Mouse (Mus musculus): ENCODE measurements around the gene Ubn1. TPM values are rescaled to one million over a fixed set of nuclear protein-coding genes. Genes with fewer than 3 reads are reported as not detected.

Ubn1 gene
- polyA plus RNA-seq, 1 experiment from 2014 or later, result 20.4 TPM

GRCm38 (mm10) chr16:5074341-5074740 is 24.5 kb downstream of the Ubn1 start:
- Histone ChIP-seq H3K27me3 (no peaks in the 10 kb centered on the region), H3K4me2 (replicated peaks) (no peak overlapping the region), H3K9me3 (replicated peaks) (no peaks in the 10 kb centered on the region), H3K4me3 (replicated peaks) (no peak overlapping the region), H3K27ac (replicated peaks) (no peak overlapping the region), H3K9ac (no peak overlapping the region), H3K36me3 (peaks cover 93% of the 10 kb centered on the region), H3K4me1 (no peaks in the 10 kb centered on the region)
- 76% methylated on average over 5 of the region's 5 CpGs for WGBS
- no peak for ATAC-seq (ENCODE audit: insufficient number of reproducible peaks, low FRiP score, low TSS enrichment, low read depth)

- WGBS, result 78% methylated on average over 4 of the region's 4 CpGs
Measured at GRCm38 (mm10) chr16:5085196-5085595, 35.3 kb downstream of the Ubn1 start.

GRCm38 (mm10) chr16:5086179-5086578 is 36.3 kb downstream of the Ubn1 start:
- no peaks in the 10 kb centered on the region for H3K9me3 ChIP-seq (replicated peaks)
- H3K4me1 ChIP-seq, result no peaks in the 10 kb centered on the region
- no peak overlapping the region for H3K4me3 ChIP-seq (replicated peaks)
- H3K27me3 ChIP-seq, result no peaks in the 10 kb centered on the region
- 95% methylated on average over 2 of the region's 2 CpGs for WGBS
- H3K36me3 ChIP-seq, result peaks cover 82% of the 10 kb centered on the region
- H3K9ac ChIP-seq, result no peak overlapping the region
- no peak overlapping the region for H3K4me2 ChIP-seq (replicated peaks)
- H3K27ac ChIP-seq (replicated peaks), result no peak overlapping the region
- ATAC-seq (ENCODE audit: insufficient number of reproducible peaks, low FRiP score, low TSS enrichment, low read depth), result no peak

More at GRCm38 (mm10) chr16:5085196-5085595, 35.3 kb downstream of the Ubn1 start:
- Histone ChIP-seq H3K27ac (replicated peaks) (no peak overlapping the region), H3K9me3 (replicated peaks) (no peaks in the 10 kb centered on the region), H3K4me1 (no peaks in the 10 kb centered on the region), H3K4me2 (replicated peaks) (no peak overlapping the region), H3K27me3 (no peaks in the 10 kb centered on the region), H3K4me3 (replicated peaks) (no peak overlapping the region), H3K9ac (no peak overlapping the region), H3K36me3 (peaks cover 86% of the 10 kb centered on the region)
- ATAC-seq (ENCODE audit: insufficient number of reproducible peaks, low FRiP score, low TSS enrichment, low read depth), result no peak

GRCm38 (mm10) chr16:5089021-5089420 is 39.2 kb downstream of the Ubn1 start:
- no peak overlapping the region for H3K4me3 ChIP-seq (replicated peaks)
- ATAC-seq (ENCODE audit: insufficient number of reproducible peaks, low FRiP score, low TSS enrichment, low read depth), result no peak
- H3K36me3 ChIP-seq, result peaks cover 56% of the 10 kb centered on the region
- H3K9me3 ChIP-seq (replicated peaks), result no peaks in the 10 kb centered on the region
- no peaks in the 10 kb centered on the region for H3K27me3 ChIP-seq
- H3K9ac ChIP-seq, result no peak overlapping the region
- no peak overlapping the region for H3K27ac ChIP-seq (replicated peaks)
- H3K4me2 ChIP-seq (replicated peaks), result no peak overlapping the region
- 74% methylated on average over 10 of the region's 10 CpGs for WGBS
- H3K4me1 ChIP-seq, result no peaks in the 10 kb centered on the region

GRCm38 (mm10) chr16:5093285-5093684 is 43.4 kb downstream of the Ubn1 start:
- Histone ChIP-seq H3K9me3 (replicated peaks) (no peaks in the 10 kb centered on the region), H3K4me1 (no peaks in the 10 kb centered on the region), H3K4me2 (replicated peaks) (no peak overlapping the region), H3K4me3 (replicated peaks) (no peak overlapping the region), H3K36me3 (peaks cover 13% of the 10 kb centered on the region), H3K9ac (no peak overlapping the region), H3K27me3 (no peaks in the 10 kb centered on the region), H3K27ac (replicated peaks) (no peak overlapping the region; the same call in 1 of the 2 replicates)
- no peak for ATAC-seq (ENCODE audit: insufficient number of reproducible peaks, low FRiP score, low TSS enrichment, low read depth)
- WGBS, result 74% methylated on average over 5 of the region's 5 CpGs

- no peaks in the 10 kb centered on the region for H3K27me3 ChIP-seq
- H3K4me1 ChIP-seq, result no peaks in the 10 kb centered on the region
- no peak overlapping the region for H3K27ac ChIP-seq (replicated peaks)
- H3K9ac ChIP-seq, result no peak overlapping the region
- WGBS, result 85% methylated on average over 8 of the region's 8 CpGs
- H3K4me2 ChIP-seq (replicated peaks), result no peak overlapping the region
- no peaks in the 10 kb centered on the region for H3K36me3 ChIP-seq
- no peak overlapping the region for H3K4me3 ChIP-seq (replicated peaks)
- no peak for ATAC-seq (ENCODE audit: insufficient number of reproducible peaks, low FRiP score, low TSS enrichment, low read depth)
- no peaks in the 10 kb centered on the region for H3K9me3 ChIP-seq (replicated peaks)
Measured at GRCm38 (mm10) chr16:5096504-5096903, 46.6 kb downstream of the Ubn1 start.

GRCm38 (mm10) chr16:5101000-5101399 is 51.1 kb downstream of the Ubn1 start:
- 70% methylated on average over 6 of the region's 6 CpGs for WGBS
- Histone ChIP-seq H3K4me2 (replicated peaks) (no peak overlapping the region), H3K27ac (replicated peaks) (no peak overlapping the region), H3K9ac (no peak overlapping the region), H3K27me3 (no peaks in the 10 kb centered on the region), H3K4me1 (no peaks in the 10 kb centered on the region), H3K4me3 (replicated peaks) (no peak overlapping the region), H3K36me3 (no peaks in the 10 kb centered on the region), H3K9me3 (replicated peaks) (no peaks in the 10 kb centered on the region)
- ATAC-seq (ENCODE audit: insufficient number of reproducible peaks, low FRiP score, low TSS enrichment, low read depth), result no peak

- Histone ChIP-seq H3K27me3 (no peaks in the 10 kb centered on the region), H3K4me1 (peaks cover 46% of the 10 kb centered on the region), H3K4me3 (replicated peaks) (no peak overlapping the region), H3K4me2 (replicated peaks) (no peak overlapping the region), H3K36me3 (no peaks in the 10 kb centered on the region), H3K9me3 (replicated peaks) (no peaks in the 10 kb centered on the region), H3K9ac (no peak overlapping the region), H3K27ac (replicated peaks) (no peak overlapping the region)
- ATAC-seq (ENCODE audit: insufficient number of reproducible peaks, low FRiP score, low TSS enrichment, low read depth), result no peak
- 73% methylated on average over 7 of the region's 7 CpGs for WGBS
Measured at GRCm38 (mm10) chr16:5109877-5110276, 60.0 kb downstream of the Ubn1 start.

GRCm38 (mm10) chr16:5111021-5111420 is 61.2 kb downstream of the Ubn1 start:
- 65% methylated on average over 3 of the region's 3 CpGs for WGBS
- H3K4me1 ChIP-seq, result peaks cover 46% of the 10 kb centered on the region
- no peak overlapping the region for H3K4me3 ChIP-seq (replicated peaks)
- no peak overlapping the region for H3K4me2 ChIP-seq (replicated peaks)
- no peaks in the 10 kb centered on the region for H3K9me3 ChIP-seq (replicated peaks)
- no peak overlapping the region for H3K9ac ChIP-seq
- H3K36me3 ChIP-seq, result no peaks in the 10 kb centered on the region
- no peaks in the 10 kb centered on the region for H3K27me3 ChIP-seq
- no peak for ATAC-seq (ENCODE audit: insufficient number of reproducible peaks, low FRiP score, low TSS enrichment, low read depth)
- H3K27ac ChIP-seq (replicated peaks), result no peak overlapping the region

GRCm38 (mm10) chr16:5113002-5113550 is 63.2 kb downstream of the Ubn1 start:
- no peaks in the 10 kb centered on the region for H3K27me3 ChIP-seq
- H3K9ac ChIP-seq, result no peak overlapping the region
- ATAC-seq (ENCODE audit: insufficient number of reproducible peaks, low FRiP score, low TSS enrichment, low read depth), result peak; percentile 47
- H3K4me3 ChIP-seq (replicated peaks), result no peak overlapping the region
- peaks cover 46% of the 10 kb centered on the region for H3K4me1 ChIP-seq
- peak overlapping the region; percentile 12 for H3K4me2 ChIP-seq (replicated peaks)
- no peaks in the 10 kb centered on the region for H3K36me3 ChIP-seq
- WGBS, result 33% methylated on average over 4 of the region's 4 CpGs
- peak overlapping the region; percentile 86 for H3K27ac ChIP-seq (replicated peaks)
- H3K9me3 ChIP-seq (replicated peaks), result no peaks in the 10 kb centered on the region

GRCm38 (mm10) chr16:5113582-5113981 is 63.7 kb downstream of the Ubn1 start:
- ATAC-seq (ENCODE audit: insufficient number of reproducible peaks, low FRiP score, low TSS enrichment, low read depth), result no peak
- Histone ChIP-seq H3K4me2 (replicated peaks) (no peak overlapping the region), H3K4me3 (replicated peaks) (no peak overlapping the region), H3K27ac (replicated peaks) (peak overlapping the region; percentile 86), H3K4me1 (peaks cover 46% of the 10 kb centered on the region), H3K9me3 (replicated peaks) (no peaks in the 10 kb centered on the region), H3K36me3 (no peaks in the 10 kb centered on the region), H3K27me3 (no peaks in the 10 kb centered on the region), H3K9ac (no peak overlapping the region)
- WGBS, result 59% methylated on average over 2 of the region's 2 CpGs

- 64% methylated on average over 4 of the region's 4 CpGs for WGBS
- Histone ChIP-seq H3K4me2 (replicated peaks) (no peak overlapping the region), H3K4me3 (replicated peaks) (no peak overlapping the region), H3K36me3 (no peaks in the 10 kb centered on the region), H3K27me3 (no peaks in the 10 kb centered on the region; the same call in 1 of the 2 replicates), H3K9ac (no peak overlapping the region), H3K9me3 (replicated peaks) (no peaks in the 10 kb centered on the region), H3K4me1 (peaks cover 11% of the 10 kb centered on the region), H3K27ac (replicated peaks) (no peak overlapping the region)
- ATAC-seq (ENCODE audit: insufficient number of reproducible peaks, low FRiP score, low TSS enrichment, low read depth), result no peak
Measured at GRCm38 (mm10) chr16:5119385-5119784, 69.5 kb downstream of the Ubn1 start.

Measured in embryonic facial prominence, embryonic 15.5 days (tissue).